Mouse (Mus musculus): Measurements from ENCODE around the gene Pole3. TPM values are rescaled to one million over a fixed set of nuclear protein-coding genes. Genes with fewer than 3 reads are reported as not detected.

The Pole3 gene
- polyA plus RNA-seq, 1 experiment from 2014 or later: 44.8 TPM

GRCm38 (mm10) chr4:62516079-62516478 is 8.8 kb downstream of the Pole3 start:
- WGBS (ENCODE audit: insufficient replicate concordance): 17% methylated on average over 2 of the region's 2 CpGs
- ATAC-seq (ENCODE audit: low read depth): peak; percentile 12; the same call in 1 of the 2 replicates
- Histone ChIP-seq H3K9ac (ENCODE audit: low read depth, low read length) (peak overlapping the region; percentile 91), H3K9me3 (replicated peaks; ENCODE audit: control insufficient read depth, low read length) (no peaks in the 10 kb centered on the region), H3K4me3 (ENCODE audit: low read depth, low read length) (peak overlapping the region; percentile 72), H3K27ac (ENCODE audit: low read length) (peak overlapping the region; percentile 98), H3K36me3 (ENCODE audit: control insufficient read depth, insufficient read depth) (peaks cover 37% of the 10 kb centered on the region), H3K4me2 (ENCODE audit: low read depth, low read length) (peak overlapping the region; percentile 87), H3K27me3 (ENCODE audit: control insufficient read depth, insufficient read depth, low read depth, low read length) (no peaks in the 10 kb centered on the region), H3K4me1 (ENCODE audit: control insufficient read depth, low read depth, low read length) (peaks cover 56% of the 10 kb centered on the region)

DNA sequence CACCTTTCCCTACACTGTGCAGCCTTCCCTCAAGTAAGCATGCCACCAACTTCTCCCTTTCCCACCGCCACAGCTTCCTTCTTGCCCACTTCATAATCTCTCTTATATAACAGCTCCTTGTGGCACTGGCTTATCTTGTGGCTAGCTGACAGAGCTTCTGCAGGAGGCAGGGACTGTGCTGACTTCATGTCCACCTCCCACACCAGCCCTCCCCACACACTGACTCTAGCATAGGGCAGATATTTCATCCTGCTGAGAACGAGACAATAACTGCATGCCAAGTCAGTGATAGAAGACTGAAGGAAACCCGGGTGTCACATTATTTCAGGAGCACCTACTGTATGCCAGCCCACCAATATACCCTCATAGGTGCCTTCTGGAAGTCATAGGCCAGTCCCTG is 9.4 kb downstream of the Pole3 start:
- H3K4me1 ChIP-seq (ENCODE audit: control insufficient read depth, low read depth, low read length): peaks cover 56% of the 10 kb centered on the region

GRCm38 (mm10) chr4:62514995-62515394 is 9.9 kb downstream of the Pole3 start:
- Histone ChIP-seq H3K4me3 (ENCODE audit: low read depth, low read length) (peak overlapping the region; percentile 72), H3K27me3 (ENCODE audit: control insufficient read depth, insufficient read depth, low read depth, low read length) (no peaks in the 10 kb centered on the region), H3K9me3 (replicated peaks; ENCODE audit: control insufficient read depth, low read length) (no peaks in the 10 kb centered on the region), H3K4me1 (ENCODE audit: control insufficient read depth, low read depth, low read length) (peaks cover 56% of the 10 kb centered on the region), H3K27ac (ENCODE audit: low read length) (peak overlapping the region; percentile 98), H3K9ac (ENCODE audit: low read depth, low read length) (peak overlapping the region; percentile 91), H3K36me3 (ENCODE audit: control insufficient read depth, insufficient read depth) (peaks cover 48% of the 10 kb centered on the region), H3K4me2 (ENCODE audit: low read depth, low read length) (peak overlapping the region; percentile 87)
- 66% methylated on average over 7 of the region's 7 CpGs for WGBS (ENCODE audit: insufficient replicate concordance)
- no peak for ATAC-seq (ENCODE audit: low read depth)

More for the DNA sequence above, 9.4 kb downstream of the Pole3 start:
- H3K36me3 ChIP-seq (ENCODE audit: control insufficient read depth, insufficient read depth): peaks cover 43% of the 10 kb centered on the region
- H3K27me3 ChIP-seq (ENCODE audit: control insufficient read depth, insufficient read depth, low read depth, low read length): no peaks in the 10 kb centered on the region
- WGBS (ENCODE audit: insufficient replicate concordance): 18% methylated on average over 3 of the region's 3 CpGs
- H3K27ac ChIP-seq (ENCODE audit: low read length): peak overlapping the region; percentile 98
- H3K9ac ChIP-seq (ENCODE audit: low read depth, low read length): peak overlapping the region; percentile 91
- 0 out of 2 replicates have a peak, but pooled peaks have one; percentile 5 for ATAC-seq (ENCODE audit: low read depth)
- H3K4me3 ChIP-seq (ENCODE audit: low read depth, low read length): peak overlapping the region; percentile 72
- no peaks in the 10 kb centered on the region for H3K9me3 ChIP-seq (replicated peaks; ENCODE audit: control insufficient read depth, low read length)
- H3K4me2 ChIP-seq (ENCODE audit: low read depth, low read length): peak overlapping the region; percentile 87

- Histone ChIP-seq H3K4me1 (ENCODE audit: control insufficient read depth, low read depth, low read length) (peaks cover 56% of the 10 kb centered on the region), H3K4me3 (ENCODE audit: low read depth, low read length) (peak overlapping the region; percentile 55), H3K9me3 (replicated peaks; ENCODE audit: control insufficient read depth, low read length) (no peaks in the 10 kb centered on the region), H3K9ac (ENCODE audit: low read depth, low read length) (peak overlapping the region; percentile 41), H3K27ac (ENCODE audit: low read length) (peak overlapping the region; percentile 36), H3K4me2 (ENCODE audit: low read depth, low read length) (peak overlapping the region; percentile 87), H3K36me3 (ENCODE audit: control insufficient read depth, insufficient read depth) (peaks cover 57% of the 10 kb centered on the region), H3K27me3 (ENCODE audit: control insufficient read depth, insufficient read depth, low read depth, low read length) (no peaks in the 10 kb centered on the region)
- 56% methylated on average over 11 of the region's 11 CpGs for WGBS (ENCODE audit: insufficient replicate concordance)
- no peak for ATAC-seq (ENCODE audit: low read depth)
Measured at GRCm38 (mm10) chr4:62513998-62514506, 10.8 kb downstream of the Pole3 start.

DNA sequence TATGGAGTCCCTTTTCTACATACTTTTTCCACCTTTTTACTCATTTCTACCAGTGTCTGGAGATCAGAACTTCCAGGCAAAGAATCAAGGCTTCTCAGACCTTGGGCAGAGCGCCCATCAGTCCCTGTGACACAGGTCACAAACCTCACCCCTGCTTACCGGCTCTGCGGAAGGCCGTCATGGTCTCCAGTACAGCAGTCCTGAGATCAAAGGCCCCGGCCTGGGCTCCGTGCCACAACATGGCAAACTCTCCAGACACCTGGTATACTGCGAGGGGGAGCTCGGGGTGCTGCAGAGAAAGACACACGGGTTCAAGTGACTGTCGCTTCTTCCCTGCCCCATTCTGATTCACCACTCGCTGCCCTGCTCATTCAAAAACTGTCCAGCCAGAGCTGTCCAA is 14.9 kb downstream of the Pole3 start:
- Histone ChIP-seq H3K9me3 (replicated peaks; ENCODE audit: control insufficient read depth, low read length) (no peaks in the 10 kb centered on the region), H3K27me3 (ENCODE audit: control insufficient read depth, insufficient read depth, low read depth, low read length) (no peaks in the 10 kb centered on the region), H3K27ac (ENCODE audit: low read length) (no peak overlapping the region), H3K4me1 (ENCODE audit: control insufficient read depth, low read depth, low read length) (peaks cover 45% of the 10 kb centered on the region), H3K36me3 (ENCODE audit: control insufficient read depth, insufficient read depth) (peaks cover 73% of the 10 kb centered on the region), H3K4me3 (ENCODE audit: low read depth, low read length) (no peak overlapping the region), H3K4me2 (ENCODE audit: low read depth, low read length) (no peak overlapping the region), H3K9ac (ENCODE audit: low read depth, low read length) (no peak overlapping the region)
- WGBS (ENCODE audit: insufficient replicate concordance): 88% methylated on average over 11 of the region's 11 CpGs
- ATAC-seq (ENCODE audit: low read depth): no peak

DNA sequence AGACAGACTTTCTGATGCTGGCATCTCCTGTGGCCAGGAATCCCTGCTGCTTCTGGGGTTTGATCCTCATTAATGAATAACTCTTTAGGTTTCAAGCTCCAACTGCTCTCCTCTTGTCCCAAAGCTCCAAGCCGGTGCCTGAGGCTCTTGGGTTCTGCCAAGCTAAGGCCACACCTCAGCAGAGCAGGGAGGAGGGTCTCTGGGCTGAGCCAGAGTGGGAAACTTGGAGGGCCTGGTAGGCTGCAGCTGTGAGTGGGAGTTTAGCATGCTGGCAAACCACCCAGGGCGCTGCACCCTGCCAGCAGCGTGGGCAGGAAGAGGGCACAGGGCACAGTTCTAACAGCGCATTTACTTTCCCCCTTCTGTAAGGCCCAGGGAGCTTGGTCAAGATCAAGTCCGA is 16.0 kb downstream of the Pole3 start:
- Histone ChIP-seq H3K4me3 (ENCODE audit: low read depth, low read length) (no peak overlapping the region), H3K9me3 (replicated peaks; ENCODE audit: control insufficient read depth, low read length) (no peaks in the 10 kb centered on the region), H3K27me3 (ENCODE audit: control insufficient read depth, insufficient read depth, low read depth, low read length) (no peaks in the 10 kb centered on the region), H3K4me2 (ENCODE audit: low read depth, low read length) (no peak overlapping the region), H3K27ac (ENCODE audit: low read length) (no peak overlapping the region), H3K9ac (ENCODE audit: low read depth, low read length) (no peak overlapping the region), H3K36me3 (ENCODE audit: control insufficient read depth, insufficient read depth) (peaks cover 67% of the 10 kb centered on the region), H3K4me1 (ENCODE audit: control insufficient read depth, low read depth, low read length) (peaks cover 41% of the 10 kb centered on the region)
- ATAC-seq (ENCODE audit: low read depth): no peak
- 91% methylated on average over 5 of the region's 5 CpGs for WGBS (ENCODE audit: insufficient replicate concordance)

- H3K4me1 ChIP-seq (ENCODE audit: control insufficient read depth, low read depth, low read length): peaks cover 33% of the 10 kb centered on the region
- WGBS (ENCODE audit: insufficient replicate concordance): 53% methylated on average over 2 of the region's 2 CpGs
- H3K27ac ChIP-seq (ENCODE audit: low read length): peak overlapping the region; percentile 33
Measured at GRCm38 (mm10) chr4:62506798-62507197, 18.1 kb downstream of the Pole3 start.

DNA sequence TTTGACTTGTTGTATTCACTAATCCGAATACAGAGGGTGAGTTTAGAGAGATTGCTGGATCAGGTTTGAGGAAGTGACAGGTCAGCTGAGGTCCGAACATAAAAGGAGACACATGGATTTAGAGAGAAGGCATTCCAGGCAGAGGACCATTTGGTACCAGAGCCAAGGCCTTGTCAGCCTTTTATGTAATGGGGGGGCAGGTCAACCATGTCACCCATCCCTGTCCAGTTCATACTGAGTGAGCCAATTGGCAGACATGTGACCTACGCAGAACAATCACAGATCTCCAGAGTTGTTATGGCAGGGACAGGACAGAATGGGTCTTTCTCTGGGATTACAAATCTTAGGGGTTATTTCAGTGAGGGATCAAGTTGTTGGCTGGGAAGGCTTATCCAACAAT is 18.9 kb downstream of the Pole3 start:
- H3K27me3 ChIP-seq (ENCODE audit: control insufficient read depth, insufficient read depth, low read depth, low read length): no peaks in the 10 kb centered on the region
- H3K4me2 ChIP-seq (ENCODE audit: low read depth, low read length): no peak overlapping the region
- no peak overlapping the region for H3K4me3 ChIP-seq (ENCODE audit: low read depth, low read length)
- no peak for ATAC-seq (ENCODE audit: low read depth)
- H3K36me3 ChIP-seq (ENCODE audit: control insufficient read depth, insufficient read depth): peaks cover 39% of the 10 kb centered on the region
- WGBS (ENCODE audit: insufficient replicate concordance): 73% methylated on average over 3 of the region's 3 CpGs
- H3K9ac ChIP-seq (ENCODE audit: low read depth, low read length): no peak overlapping the region
- H3K9me3 ChIP-seq (replicated peaks; ENCODE audit: control insufficient read depth, low read length): no peaks in the 10 kb centered on the region
- H3K27ac ChIP-seq (ENCODE audit: low read length): peak overlapping the region; percentile 27; the same call in 1 of the 2 replicates
- peaks cover 30% of the 10 kb centered on the region for H3K4me1 ChIP-seq (ENCODE audit: control insufficient read depth, low read depth, low read length)

More at GRCm38 (mm10) chr4:62506798-62507197, 18.1 kb downstream of the Pole3 start:
- Histone ChIP-seq H3K4me3 (ENCODE audit: low read depth, low read length) (no peak overlapping the region), H3K27me3 (ENCODE audit: control insufficient read depth, insufficient read depth, low read depth, low read length) (no peaks in the 10 kb centered on the region), H3K9ac (ENCODE audit: low read depth, low read length) (no peak overlapping the region), H3K9me3 (replicated peaks; ENCODE audit: control insufficient read depth, low read length) (no peaks in the 10 kb centered on the region), H3K36me3 (ENCODE audit: control insufficient read depth, insufficient read depth) (peaks cover 47% of the 10 kb centered on the region), H3K4me2 (ENCODE audit: low read depth, low read length) (no peak overlapping the region)
- ATAC-seq (ENCODE audit: low read depth): peak; percentile 20

GRCm38 (mm10) chr4:62503374-62503970 is 21.4 kb downstream of the Pole3 start, which contains the start of gene Hdhd3:
Gene Hdhd3, minus strand, starts transcription at chr4:62503467.
- WGBS (ENCODE audit: insufficient replicate concordance): 69% methylated on average over 3 of the region's 3 CpGs
- Histone ChIP-seq H3K4me1 (ENCODE audit: control insufficient read depth, low read depth, low read length) (peaks cover 25% of the 10 kb centered on the region), H3K27ac (ENCODE audit: low read length) (peak within 1 kb of the TSS; percentile 51), H3K36me3 (ENCODE audit: control insufficient read depth, insufficient read depth) (peaks cover 14% of the 10 kb centered on the region), H3K9ac (ENCODE audit: low read depth, low read length) (peak within 1 kb of the TSS; percentile 77), H3K4me2 (ENCODE audit: low read depth, low read length) (peak within 1 kb of the TSS; percentile 89), H3K27me3 (ENCODE audit: control insufficient read depth, insufficient read depth, low read depth, low read length) (no peaks in the 10 kb centered on the region), H3K4me3 (ENCODE audit: low read depth, low read length) (peak within 1 kb of the TSS; percentile 81), H3K9me3 (replicated peaks; ENCODE audit: control insufficient read depth, low read length) (no peaks in the 10 kb centered on the region)
- ATAC-seq (ENCODE audit: low read depth): no peak
